Mouse (Mus musculus) embryonic facial prominence, embryonic 10.5 days (tissue): Measurements from ENCODE around the gene Nav2. TPM values are rescaled to one million over a fixed set of nuclear protein-coding genes. Genes with fewer than 3 reads are reported as not detected.
A peak's percentile ranks its signal among the peaks of the same experiment; 100 is the strongest.

ENCODE experiments used
- DNase-seq: peaks from one replicate; pipeline ENCODE4 v3.0.0-alpha.2; 2017; ENCODE audit warnings: low spot score
- H3K27ac ChIP-seq: fragments of 300-500 bp; sonication (generic); replicated peaks from 2 replicates; pipeline ENCODE4 v1.5.1; 2016; ENCODE audit warnings: mild to moderate bottlenecking
- H3K27me3 ChIP-seq: fragments of 300-500 bp; sonication (generic); replicated peaks from 2 replicates; pipeline ENCODE4 v1.6.1; 2016; ENCODE audit warnings: low read depth, mild to moderate bottlenecking; ENCODE audit not compliant: poor library complexity, severe bottlenecking
- H3K36me3 ChIP-seq: fragments of 300-500 bp; sonication (generic); replicated peaks from 2 replicates; pipeline ENCODE4 v1.6.1; 2016; ENCODE audit warnings: mild to moderate bottlenecking, moderate library complexity
- H3K4me1 ChIP-seq: fragments of 300-500 bp; sonication (generic); 2 replicates; pipeline ENCODE4 v1.6.1; 2016
- H3K4me3 ChIP-seq: fragments of 300-500 bp; sonication (generic); 2 replicates; pipeline ENCODE4 v1.5.1; 2016; ENCODE audit warnings: mild to moderate bottlenecking, moderate library complexity
- H3K9me3 ChIP-seq: fragments of 300-500 bp; sonication (generic); 2 replicates; pipeline ENCODE4 v1.6.1; 2016; ENCODE audit warnings: mild to moderate bottlenecking
- WGBS: fragments of 180-500 bp; shearing (Covaris S2); methylation state at CpG from one replicate; pipeline ENCODE4 v1.1.7; 2016; 5-methylcytosine and 5-hydroxymethylcytosine counted together
- polyA plus RNA-seq: library from polyadenylated mRNA; unstranded; fragments of >200 nt; fragmentation: Nextera tagmentation; extraction: Ambion mirVana; gene quantifications from 2 replicates; pipeline ENCODE4 v1.2.1, GENCODE M21; 2016

Gene Nav2
- polyA plus RNA-seq, 1 experiment from 2014 or later: 11.5 TPM

- no peak overlapping the region for H3K27ac ChIP-seq
These were observed 731.6 kb downstream of the Nav2 start for GRCm38 (mm10) chr7:49639864-49640708.

GRCm38 (mm10) chr7:49640709-49641305, 732.3 kb downstream of the Nav2 start:
- Histone ChIP-seq H3K27ac (no peak overlapping the region), H3K4me3 (no peak overlapping the region)
- 14% methylated on average over 3 of the region's 3 CpGs for WGBS

More at GRCm38 (mm10) chr7:49639864-49640708, 731.6 kb downstream of the Nav2 start:
- no peak overlapping the region for H3K4me3 ChIP-seq
- peaks cover 100% of the 10 kb centered on the region for H3K27me3 ChIP-seq
- peak; percentile 44 for DNase-seq
- H3K4me1 ChIP-seq: peaks cover 27% of the 10 kb centered on the region
- no peaks in the 10 kb centered on the region for H3K36me3 ChIP-seq
- no peaks in the 10 kb centered on the region for H3K9me3 ChIP-seq
- 7% methylated on average over 18 of the region's 18 CpGs for WGBS

More at GRCm38 (mm10) chr7:49640709-49641305, 732.3 kb downstream of the Nav2 start:
- peaks cover 24% of the 10 kb centered on the region for H3K4me1 ChIP-seq
- DNase-seq: no peak
- peaks cover 3% of the 10 kb centered on the region; the same call in 1 of the 2 replicates for H3K9me3 ChIP-seq
- H3K36me3 ChIP-seq: no peaks in the 10 kb centered on the region
- H3K27me3 ChIP-seq: peaks cover 99% of the 10 kb centered on the region

Other genes starting within 250 kb of the Nav2 start
- 30.5 and 32.1 TPM in 2 replicates for gene Zdhhc13, start 119.7 kb upstream of the Nav2 start, polyA plus RNA-seq
- 0.57 and 1.1 TPM in 2 replicates for gene Csrp3, start 60.7 kb upstream of the Nav2 start, polyA plus RNA-seq
- 15.7 and 16.8 TPM in 2 replicates for gene E2f8, start 27.1 kb upstream of the Nav2 start, polyA plus RNA-seq